Mouse (Mus musculus): ENCODE data around the gene Mylk4. TPM values are rescaled to one million over a fixed set of nuclear protein-coding genes. Genes with fewer than 3 reads are reported as not detected.

Gene Mylk4
- total and polyA plus RNA-seq, 3 experiments, result 59.5 to 290 (median 262) TPM

GRCm38 (mm10) chr13:32801693-32802221 is 18.0 kb upstream of the Mylk4 start, which contains the start of gene Wrnip1:
Gene Wrnip1 (plus strand): TSS chr13:32802038.
- intact Hi-C loops (cut with DNase I), result loop anchor here (10.0 kb wide), 2 partner anchors 203 to 997 kb away; partner anchors contain the start of genes Foxc1 and Serpinb9
- H3K4me1 ChIP-seq (ENCODE audit: control insufficient read depth, insufficient read depth, low read length), result peaks cover 2% of the 10 kb centered on the region; the same call in 1 of the 2 replicates
- peaks cover 18% of the 10 kb centered on the region for H3K36me3 ChIP-seq (ENCODE audit: control insufficient read depth, insufficient read depth, low read length)
- DNase-seq, result peak; percentile 90 to 98
- peak within 1 kb of the TSS; percentile 83 for H3K9ac ChIP-seq (ENCODE audit: low read depth, low read length)
- peak; percentile 63 for TF ChIP-seq CTCF (IDR thresholded peaks at IDR 0.05)
- peak; percentile 76 for TF ChIP-seq POLR2A (IDR thresholded peaks at IDR 0.05; ENCODE audit: insufficient read depth, low read depth, low read length)
- TF ChIP-seq EP300 (IDR thresholded peaks at IDR 0.05; ENCODE audit: insufficient read depth, low read depth, low read length), result peak; percentile 54; the same call in 1 of the 2 replicates
- H3K4me3 ChIP-seq, result peak within 1 kb of the TSS; percentile 99
- H3K79me2 ChIP-seq (replicated peaks; ENCODE audit: control insufficient read depth, insufficient read depth, low read length), result peaks cover 2% of the 10 kb centered on the region; the same call in 1 of the 2 replicates
- under 1% methylated on average over 51 of the region's 51 CpGs for WGBS
- H3K27ac ChIP-seq, result peak within 1 kb of the TSS; percentile 82
- no peaks in the 10 kb centered on the region for H3K27me3 ChIP-seq (ENCODE audit: control insufficient read depth, insufficient read depth, low read length)

DNA sequence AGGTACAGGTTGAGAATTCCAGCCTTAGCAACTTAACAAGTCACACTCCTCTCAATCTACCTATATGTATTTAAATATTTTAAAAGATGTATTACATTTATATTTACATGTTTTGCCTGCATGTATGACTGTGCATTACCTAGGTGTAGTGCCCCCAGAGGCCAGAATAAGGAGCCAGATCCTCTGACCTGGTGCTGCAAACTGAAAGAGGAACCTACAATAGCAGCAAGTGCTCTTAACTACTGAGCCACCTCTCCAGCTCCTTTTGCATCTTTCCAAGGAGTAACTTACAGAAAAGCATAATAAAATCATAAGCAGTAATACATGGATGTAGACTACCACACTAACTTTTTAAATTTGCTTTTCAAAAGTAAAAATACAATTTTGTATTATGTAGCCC is 17.1 kb upstream of the Mylk4 start:
- peaks cover 2% of the 10 kb centered on the region; the same call in 1 of the 2 replicates for H3K79me2 ChIP-seq (replicated peaks; ENCODE audit: control insufficient read depth, insufficient read depth, low read length)
- no peak for DNase-seq
- intact Hi-C loops (cut with DNase I), result loop anchor here (10.0 kb wide), 2 partner anchors 204 to 996 kb away; partner anchors contain the start of genes Foxc1 and Serpinb9
- peaks cover 15% of the 10 kb centered on the region for H3K36me3 ChIP-seq (ENCODE audit: control insufficient read depth, insufficient read depth, low read length)
- no peak overlapping the region for H3K4me3 ChIP-seq
- H3K27me3 ChIP-seq (ENCODE audit: control insufficient read depth, insufficient read depth, low read length), result no peaks in the 10 kb centered on the region
- H3K9ac ChIP-seq (ENCODE audit: low read depth, low read length), result no peak overlapping the region
- H3K4me1 ChIP-seq (ENCODE audit: control insufficient read depth, insufficient read depth, low read length), result peaks cover 2% of the 10 kb centered on the region; the same call in 1 of the 2 replicates
- peak; percentile 41 for TF ChIP-seq CTCF (IDR thresholded peaks at IDR 0.05)
- TF ChIP-seq EP300 (IDR thresholded peaks at IDR 0.05; ENCODE audit: insufficient read depth, low read depth, low read length), result no peak
- H3K27ac ChIP-seq, result no peak overlapping the region

DNA sequence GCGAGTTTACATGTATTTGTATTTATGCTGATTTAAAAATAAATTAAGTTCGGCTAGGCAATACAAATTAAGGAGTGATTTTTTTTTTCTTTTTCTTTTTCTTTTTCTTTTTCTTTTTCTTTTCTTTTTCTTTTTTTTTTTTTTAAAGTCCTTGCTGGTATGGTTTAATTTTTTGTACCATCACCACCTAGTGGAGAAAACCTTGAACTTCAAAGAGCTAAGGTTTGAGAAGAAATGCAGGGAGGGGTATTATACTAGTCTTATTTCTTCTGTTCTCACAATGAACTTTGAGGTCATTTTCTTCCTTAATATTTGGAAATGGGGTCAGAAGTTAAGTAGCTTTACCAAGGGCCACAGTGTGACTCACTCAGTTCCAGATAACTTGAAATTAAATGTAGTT is 15.4 kb upstream of the Mylk4 start:
- Histone ChIP-seq H3K36me3 (ENCODE audit: control insufficient read depth, insufficient read depth, low read length) (peaks cover 9% of the 10 kb centered on the region), H3K27ac (no peak overlapping the region), H3K27me3 (ENCODE audit: control insufficient read depth, insufficient read depth, low read length) (no peaks in the 10 kb centered on the region), H3K79me2 (replicated peaks; ENCODE audit: control insufficient read depth, insufficient read depth, low read length) (peaks cover 2% of the 10 kb centered on the region; the same call in 1 of the 2 replicates), H3K4me1 (ENCODE audit: control insufficient read depth, insufficient read depth, low read length) (peaks cover 2% of the 10 kb centered on the region; the same call in 1 of the 2 replicates), H3K9ac (ENCODE audit: low read depth, low read length) (no peak overlapping the region), H3K4me3 (no peak overlapping the region)
- WGBS, result 62% methylated on average over 2 of the region's 2 CpGs
- TF ChIP-seq POLR2A (IDR thresholded peaks at IDR 0.05; ENCODE audit: insufficient read depth, low read depth, low read length), result no peak
- TF ChIP-seq CTCF (IDR thresholded peaks at IDR 0.05), result peak; percentile 76
- DNase-seq, result no peak
- intact Hi-C loops (cut with DNase I), result loop anchor here (2.0 kb wide), 1 partner anchor 30 kb away; no protein-coding TSS in a partner anchor

DNA sequence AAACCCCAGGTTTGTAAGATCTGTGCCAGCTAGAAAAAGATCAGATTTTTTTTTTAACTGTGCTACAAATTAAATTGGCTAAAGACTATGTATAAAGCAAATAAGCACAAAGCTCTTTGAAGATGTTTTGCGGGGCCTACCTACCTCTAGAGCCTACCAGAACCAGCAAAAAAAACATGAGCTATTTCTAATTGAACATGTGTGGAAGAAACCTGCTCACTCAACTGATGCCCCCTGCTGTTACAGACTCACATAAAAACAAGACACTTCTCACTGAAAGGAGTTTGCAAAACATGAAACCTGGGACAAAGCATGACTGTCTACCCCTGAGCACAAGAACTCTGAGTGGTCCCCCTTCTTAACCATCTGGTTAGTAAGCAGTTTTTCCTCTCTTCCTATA is 13.3 kb upstream of the Mylk4 start:
- Histone ChIP-seq H3K36me3 (ENCODE audit: control insufficient read depth, insufficient read depth, low read length) (no peaks in the 10 kb centered on the region), H3K79me2 (replicated peaks; ENCODE audit: control insufficient read depth, insufficient read depth, low read length) (no peaks in the 10 kb centered on the region), H3K4me1 (ENCODE audit: control insufficient read depth, insufficient read depth, low read length) (no peaks in the 10 kb centered on the region), H3K27ac (no peak overlapping the region), H3K4me3 (no peak overlapping the region), H3K9ac (ENCODE audit: low read depth, low read length) (no peak overlapping the region), H3K27me3 (ENCODE audit: control insufficient read depth, insufficient read depth, low read length) (no peaks in the 10 kb centered on the region)
- intact Hi-C loops (cut with DNase I), result no loop called here
- DNase-seq, result no peak
- WGBS, result 77% methylated on average over 1 of the region's 1 CpGs
- TF ChIP-seq EP300 (IDR thresholded peaks at IDR 0.05; ENCODE audit: insufficient read depth, low read depth, low read length), result no peak
- TF ChIP-seq POLR2A (IDR thresholded peaks at IDR 0.05; ENCODE audit: insufficient read depth, low read depth, low read length), result no peak
- peak; percentile 52 for TF ChIP-seq CTCF (IDR thresholded peaks at IDR 0.05)

DNA sequence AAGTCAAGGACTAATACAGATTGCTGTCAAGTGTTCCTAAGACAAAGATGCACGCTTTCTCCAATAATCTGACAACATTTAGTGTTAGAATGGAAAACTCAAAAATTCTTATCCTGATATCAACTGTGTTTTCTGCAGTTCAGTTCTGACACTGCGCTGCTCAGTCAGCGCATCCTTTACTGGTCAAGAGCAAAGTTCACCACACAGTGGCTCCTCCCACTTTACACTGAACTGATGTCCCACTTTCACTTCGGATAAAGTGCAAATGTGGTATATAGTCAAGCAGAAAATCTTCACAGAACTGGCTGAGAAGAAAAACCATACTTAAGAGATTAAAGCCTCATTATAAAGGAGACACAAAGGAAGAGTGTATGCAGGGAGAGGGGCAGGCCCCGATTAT is 11.4 kb upstream of the Mylk4 start:
- intact Hi-C loops (cut with DNase I), result no loop called here

GRCm38 (mm10) chr13:32794619-32795018 is 10.9 kb upstream of the Mylk4 start:
- Histone ChIP-seq H3K27ac (peak overlapping the region; percentile 66), H3K4me3 (no peak overlapping the region), H3K9ac (ENCODE audit: low read depth, low read length) (no peak overlapping the region), H3K4me1 (ENCODE audit: control insufficient read depth, insufficient read depth, low read length) (no peaks in the 10 kb centered on the region), H3K79me2 (replicated peaks; ENCODE audit: control insufficient read depth, insufficient read depth, low read length) (no peaks in the 10 kb centered on the region), H3K36me3 (ENCODE audit: control insufficient read depth, insufficient read depth, low read length) (no peaks in the 10 kb centered on the region), H3K27me3 (ENCODE audit: control insufficient read depth, insufficient read depth, low read length) (no peaks in the 10 kb centered on the region)
- intact Hi-C loops (cut with DNase I), result no loop called here
- peak; percentile 97 for TF ChIP-seq EP300 (IDR thresholded peaks at IDR 0.05; ENCODE audit: insufficient read depth, low read depth, low read length)
- no peak for TF ChIP-seq CTCF (IDR thresholded peaks at IDR 0.05)
- DNase-seq, result peak; percentile 42 to 80
- WGBS, result 33% methylated on average over 2 of the region's 2 CpGs

More for the DNA sequence above, 11.4 kb upstream of the Mylk4 start:
- H3K9ac ChIP-seq (ENCODE audit: low read depth, low read length), result no peak overlapping the region
- H3K27me3 ChIP-seq (ENCODE audit: control insufficient read depth, insufficient read depth, low read length), result no peaks in the 10 kb centered on the region
- no peak for DNase-seq
- no peaks in the 10 kb centered on the region for H3K4me1 ChIP-seq (ENCODE audit: control insufficient read depth, insufficient read depth, low read length)
- no peaks in the 10 kb centered on the region for H3K36me3 ChIP-seq (ENCODE audit: control insufficient read depth, insufficient read depth, low read length)
- H3K27ac ChIP-seq, result peak overlapping the region; percentile 66
- 86% methylated on average over 5 of the region's 5 CpGs for WGBS
- TF ChIP-seq POLR2A (IDR thresholded peaks at IDR 0.05; ENCODE audit: insufficient read depth, low read depth, low read length) (no peak), EP300 (IDR thresholded peaks at IDR 0.05; ENCODE audit: insufficient read depth, low read depth, low read length) (no peak), CTCF (IDR thresholded peaks at IDR 0.05) (no peak)
- H3K4me3 ChIP-seq, result no peak overlapping the region
- no peaks in the 10 kb centered on the region for H3K79me2 ChIP-seq (replicated peaks; ENCODE audit: control insufficient read depth, insufficient read depth, low read length)

All from heart, adult 2 months (tissue).